Mouse (Mus musculus) heart, embryonic 16.5 days (tissue): Measurements from ENCODE around the gene Anxa4. TPM values are rescaled to one million over a fixed set of nuclear protein-coding genes. Genes with fewer than 3 reads are reported as not detected.
A peak's percentile ranks its signal among the peaks of the same experiment; 100 is the strongest.

Experiments used
- ATAC-seq: fragments of 200-750 bp; cut with Nextera tagmentation; replicated peaks from 2 replicates; pipeline ENCODE4 v1.8.0; 2017; ENCODE audit warnings: moderate number of reproducible peaks; ENCODE audit not compliant: insufficient read depth, low FRiP score; ENCODE audit errors: extremely low read depth
- H3K27ac ChIP-seq: fragments of 300-500 bp; sonication (generic); 2 replicates; pipeline ENCODE4 v1.5.1; 2014; ENCODE audit warnings: mild to moderate bottlenecking, low read length, control low read depth, moderate library complexity
- H3K27me3 ChIP-seq: fragments of 300-500 bp; sonication (generic); 2 replicates; pipeline ENCODE4 v1.6.1; 2014; ENCODE audit warnings: low read length, mixed read lengths; ENCODE audit not compliant: control insufficient read depth, insufficient read depth
- H3K36me3 ChIP-seq: fragments of 300-500 bp; sonication (generic); 2 replicates; pipeline ENCODE4 v1.6.1; 2014; ENCODE audit not compliant: control insufficient read depth, insufficient read depth
- H3K4me1 ChIP-seq: fragments of 300-500 bp; sonication (generic); 2 replicates; pipeline ENCODE4 v1.6.1; 2014; ENCODE audit warnings: low read length, mixed read lengths; ENCODE audit not compliant: control insufficient read depth, insufficient read depth
- H3K4me2 ChIP-seq: fragments of 300-500 bp; sonication (generic); 2 replicates; pipeline ENCODE4 v1.6.1; 2014; ENCODE audit warnings: low read depth, mild to moderate bottlenecking, control low read depth, low read length
- H3K4me3 ChIP-seq: fragments of 300-500 bp; sonication (generic); 2 replicates; pipeline ENCODE4 v1.5.1; 2014; ENCODE audit warnings: mild to moderate bottlenecking, control low read depth, low read length
- H3K9ac ChIP-seq: fragments of 300-500 bp; sonication (generic); 2 replicates; pipeline ENCODE4 v1.6.1; 2014; ENCODE audit warnings: low read length, control low read depth
- H3K9me3 ChIP-seq: fragments of 300-500 bp; sonication (generic); replicated peaks from 2 replicates; pipeline ENCODE4 v1.6.1; 2016; ENCODE audit warnings: low read length; ENCODE audit not compliant: control insufficient read depth
- WGBS: fragments of 180-500 bp; shearing (Covaris S2); extraction: QIAGEN DNeasy Blood & Tissue Kit; methylation state at CpG from one replicate; pipeline ENCODE4 v1.1.7; 2014; 5-methylcytosine and 5-hydroxymethylcytosine counted together
- polyA plus RNA-seq: library from polyadenylated mRNA; unstranded; fragments of >200 nt; fragmentation: Nextera tagmentation; extraction: Ambion mirVana; gene quantifications from 2 replicates; pipeline ENCODE4 v1.2.1, GENCODE M21; 2015

Gene Anxa4
- polyA plus RNA-seq, 1 experiment from 2014 or later, result 32.7 TPM

DNA sequence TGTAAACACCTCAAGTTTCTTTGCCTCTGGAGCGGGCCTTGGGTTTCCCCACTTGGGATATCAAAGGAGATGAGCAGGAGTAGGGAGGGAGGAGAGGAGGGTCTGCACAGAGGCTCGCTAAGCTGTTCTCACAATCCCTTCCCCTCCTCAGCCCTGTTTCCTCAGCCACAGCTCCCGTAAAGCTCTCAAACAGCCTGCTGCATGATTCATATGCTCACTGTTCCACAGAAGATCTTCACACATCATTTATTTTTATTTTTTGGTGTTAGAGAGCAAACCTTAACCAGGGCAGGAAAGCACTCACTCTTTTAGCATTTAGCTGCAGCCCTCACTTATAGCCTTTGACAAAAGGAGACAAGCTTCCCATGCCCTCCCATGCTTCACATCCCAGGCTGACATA lies 71.4 kb downstream of the Anxa4 start:
- H3K27ac ChIP-seq, result no peak overlapping the region
- H3K36me3 ChIP-seq, result peaks cover 9% of the 10 kb centered on the region; the same call in 1 of the 2 replicates
- no peak overlapping the region for H3K4me2 ChIP-seq
- no peak overlapping the region for H3K9ac ChIP-seq
- no peak for ATAC-seq
- no peaks in the 10 kb centered on the region for H3K9me3 ChIP-seq
- 77% methylated on average over 3 of the region's 3 CpGs for WGBS
- H3K27me3 ChIP-seq, result no peaks in the 10 kb centered on the region
- H3K4me3 ChIP-seq, result no peak overlapping the region
- H3K4me1 ChIP-seq, result no peaks in the 10 kb centered on the region

DNA sequence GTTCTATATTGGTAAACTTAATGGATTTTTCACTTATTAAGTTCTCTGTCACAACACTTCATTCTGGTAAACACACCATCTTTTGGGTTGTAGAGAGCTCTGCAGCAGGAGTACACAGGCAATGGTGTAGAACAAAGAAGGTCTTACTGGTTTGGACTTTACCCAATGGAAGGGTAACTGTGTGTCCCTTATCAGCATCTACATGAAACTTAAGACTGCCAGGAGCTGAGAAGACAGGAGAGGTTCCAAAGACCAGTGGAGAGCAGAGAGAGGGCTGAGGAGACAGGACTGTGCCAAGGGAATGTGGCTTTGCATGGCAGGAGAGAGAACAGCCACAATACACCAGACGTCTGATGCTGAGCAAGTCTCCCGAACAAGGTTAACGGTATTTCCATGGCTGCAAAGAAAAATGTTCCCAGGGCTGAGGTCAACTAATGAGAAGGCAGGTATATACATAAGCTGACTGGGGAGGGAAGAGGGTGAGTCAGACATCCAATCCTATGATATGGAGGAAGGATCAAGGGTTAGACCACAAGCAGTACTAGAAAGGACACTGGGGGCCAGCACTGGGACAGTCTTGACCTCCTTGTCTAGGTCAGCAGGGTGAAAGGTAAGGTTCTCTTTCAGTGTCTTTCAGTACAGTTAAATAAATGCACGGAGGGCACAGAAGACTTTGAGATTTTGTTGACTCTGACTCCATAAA lies 85.2 kb downstream of the Anxa4 start:
- Histone ChIP-seq H3K4me3 (no peak overlapping the region), H3K4me2 (no peak overlapping the region), H3K27ac (no peak overlapping the region), H3K36me3 (peaks cover 26% of the 10 kb centered on the region), H3K27me3 (no peaks in the 10 kb centered on the region), H3K4me1 (no peaks in the 10 kb centered on the region), H3K9ac (no peak overlapping the region), H3K9me3 (no peaks in the 10 kb centered on the region)
- 91% methylated on average over 4 of the region's 4 CpGs for WGBS
- ATAC-seq, result no peak

DNA sequence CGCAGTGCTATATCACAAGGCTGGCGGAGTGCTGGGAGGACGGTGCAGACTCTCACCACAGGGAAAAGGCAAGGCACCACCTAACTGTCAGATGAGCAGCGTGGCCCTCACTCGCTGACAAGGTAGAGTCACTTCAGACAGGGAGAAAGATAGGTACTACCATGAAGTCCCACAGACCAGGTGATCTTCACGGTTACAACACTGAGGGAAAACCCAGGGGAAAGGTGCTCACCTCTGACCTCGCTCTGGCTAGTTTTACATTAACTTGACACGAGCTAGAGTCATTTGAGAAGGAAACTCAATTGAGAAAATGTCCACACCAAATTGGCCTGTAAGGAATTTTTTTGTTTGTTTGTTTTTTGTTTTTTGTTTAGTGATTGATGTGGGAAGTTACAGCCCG lies 90.8 kb downstream of the Anxa4 start:
- Histone ChIP-seq H3K9me3 (no peaks in the 10 kb centered on the region), H3K4me1 (no peaks in the 10 kb centered on the region), H3K4me2 (no peak overlapping the region), H3K4me3 (no peak overlapping the region), H3K27me3 (no peaks in the 10 kb centered on the region), H3K36me3 (peaks cover 40% of the 10 kb centered on the region), H3K9ac (no peak overlapping the region), H3K27ac (no peak overlapping the region)
- no peak for ATAC-seq
- 90% methylated on average over 9 of the region's 9 CpGs for WGBS

DNA sequence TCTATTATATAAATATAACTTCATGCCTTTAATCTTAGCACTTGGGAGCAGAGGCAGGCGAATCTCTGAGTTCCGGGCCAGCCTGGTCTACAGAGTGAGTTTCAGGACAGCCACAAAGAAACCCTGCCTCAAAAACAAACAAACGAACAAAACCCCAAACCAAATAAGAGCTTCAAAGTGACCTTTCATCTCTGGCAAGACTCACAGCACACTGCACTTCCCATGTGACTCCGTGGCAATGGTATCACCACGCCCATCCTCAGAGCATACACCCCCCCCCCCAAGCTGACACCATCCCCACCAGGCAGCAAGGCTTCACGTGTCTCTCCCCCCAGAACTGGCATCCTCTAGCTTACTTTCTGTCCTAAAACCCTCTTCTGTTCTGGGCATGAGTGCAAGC lies 95.5 kb downstream of the Anxa4 start:
- Histone ChIP-seq H3K36me3 (peaks cover 25% of the 10 kb centered on the region), H3K4me3 (no peak overlapping the region), H3K27ac (no peak overlapping the region), H3K9me3 (no peaks in the 10 kb centered on the region), H3K9ac (no peak overlapping the region), H3K4me2 (no peak overlapping the region), H3K27me3 (no peaks in the 10 kb centered on the region), H3K4me1 (no peaks in the 10 kb centered on the region)
- WGBS, result 71% methylated on average over 6 of the region's 6 CpGs
- ATAC-seq, result no peak

DNA sequence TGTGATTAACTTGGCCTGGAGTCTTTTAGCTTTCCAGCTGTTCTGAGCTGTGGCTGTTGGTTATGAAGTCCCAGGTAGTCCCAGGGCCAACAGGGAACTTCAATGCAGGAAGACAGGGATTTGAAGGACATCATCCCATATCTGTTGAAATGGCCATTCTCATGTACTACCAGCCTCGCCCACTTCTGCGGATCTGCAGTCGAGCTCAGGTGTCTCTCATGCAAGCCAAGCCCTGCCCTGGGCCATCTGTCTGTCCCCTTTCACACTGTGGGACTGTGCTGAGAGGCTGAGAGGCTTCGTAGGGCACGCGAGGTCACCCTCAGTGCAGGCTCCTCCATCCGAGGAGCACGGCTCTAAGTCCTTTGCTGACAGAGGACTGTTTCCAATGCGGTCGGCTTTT lies 97.2 kb downstream of the Anxa4 start:
- Histone ChIP-seq H3K36me3 (peaks cover 19% of the 10 kb centered on the region), H3K4me3 (no peak overlapping the region), H3K9ac (no peak overlapping the region), H3K27me3 (no peaks in the 10 kb centered on the region), H3K4me2 (no peak overlapping the region), H3K9me3 (no peaks in the 10 kb centered on the region), H3K4me1 (no peaks in the 10 kb centered on the region), H3K27ac (no peak overlapping the region)
- 80% methylated on average over 10 of the region's 10 CpGs for WGBS
- no peak for ATAC-seq

DNA sequence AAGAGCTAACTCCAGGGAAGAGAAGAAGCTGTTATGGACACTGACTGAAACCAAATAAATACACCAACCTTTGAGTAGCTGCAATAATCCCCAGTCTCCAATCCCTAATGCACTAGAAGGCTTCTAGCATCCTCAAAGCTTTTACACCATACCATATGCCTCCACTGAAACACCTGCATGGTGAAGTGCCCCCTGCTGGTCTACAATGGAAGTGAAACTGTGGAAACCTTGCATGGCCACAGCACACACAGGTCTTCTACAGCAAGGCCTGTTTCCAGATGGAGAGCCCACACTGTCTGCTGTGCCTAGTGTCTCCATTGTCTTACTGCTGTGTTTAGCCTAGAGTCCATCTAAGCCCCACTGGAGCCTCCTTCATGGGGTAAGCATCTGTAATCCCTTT lies 98.9 kb downstream of the Anxa4 start:
- H3K27me3 ChIP-seq, result no peaks in the 10 kb centered on the region
- H3K9ac ChIP-seq, result no peak overlapping the region
- no peak overlapping the region for H3K4me3 ChIP-seq
- H3K36me3 ChIP-seq, result peaks cover 18% of the 10 kb centered on the region
- H3K27ac ChIP-seq, result no peak overlapping the region
- H3K4me1 ChIP-seq, result no peaks in the 10 kb centered on the region
- H3K4me2 ChIP-seq, result no peak overlapping the region
- H3K9me3 ChIP-seq, result no peaks in the 10 kb centered on the region
- ATAC-seq, result 0 out of 2 replicates have a peak, but pooled peaks have one; percentile 4

DNA sequence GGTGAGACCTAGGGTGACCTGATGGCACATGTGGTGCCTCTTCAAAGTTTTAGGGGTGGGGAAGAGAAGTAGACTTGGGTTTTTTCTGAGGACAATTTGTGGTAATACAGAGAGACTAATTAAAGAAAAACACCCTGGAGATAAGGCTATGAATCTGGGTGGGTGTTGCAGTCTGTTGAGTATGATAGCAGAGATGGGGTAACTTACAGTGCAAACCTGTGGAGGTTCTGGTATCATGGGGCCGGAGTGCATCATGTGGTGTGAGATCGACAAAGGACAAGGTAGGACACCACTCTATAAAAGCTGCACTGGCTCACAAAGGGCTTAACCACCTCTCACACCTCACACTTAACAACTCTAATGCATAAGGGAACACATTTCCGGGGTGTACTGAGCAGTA lies 103.7 kb downstream of the Anxa4 start:
- no peak overlapping the region for H3K9ac ChIP-seq
- no peaks in the 10 kb centered on the region for H3K9me3 ChIP-seq
- no peak for ATAC-seq
- WGBS, result 88% methylated on average over 3 of the region's 3 CpGs
- no peak overlapping the region for H3K4me3 ChIP-seq
- H3K36me3 ChIP-seq, result peaks cover 10% of the 10 kb centered on the region; the same call in 1 of the 2 replicates
- H3K4me1 ChIP-seq, result no peaks in the 10 kb centered on the region
- H3K4me2 ChIP-seq, result no peak overlapping the region
- no peaks in the 10 kb centered on the region for H3K27me3 ChIP-seq
- H3K27ac ChIP-seq, result no peak overlapping the region

DNA sequence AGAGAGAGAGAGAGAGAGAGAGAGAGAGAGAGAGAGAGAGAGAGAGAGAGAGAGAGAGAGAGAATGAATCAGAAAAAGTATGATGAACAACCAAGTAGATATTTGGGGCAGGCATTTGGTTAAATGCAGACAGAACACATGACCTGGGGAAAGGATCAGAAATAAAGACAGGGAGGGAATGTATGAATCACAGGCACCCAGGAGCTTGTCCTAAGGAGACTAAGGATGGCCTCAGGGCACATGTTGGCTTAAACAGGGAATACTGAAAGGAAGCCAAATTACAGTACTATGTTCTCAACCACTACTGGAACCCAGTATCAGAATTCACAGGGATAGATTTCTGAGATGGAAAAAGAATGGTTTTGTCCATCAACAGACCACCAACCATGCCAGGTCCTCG lies 106.4 kb downstream of the Anxa4 start:
- Histone ChIP-seq H3K4me2 (no peak overlapping the region), H3K27ac (no peak overlapping the region), H3K27me3 (no peaks in the 10 kb centered on the region), H3K4me1 (peaks cover 3% of the 10 kb centered on the region), H3K4me3 (no peak overlapping the region), H3K9ac (no peak overlapping the region), H3K9me3 (no peaks in the 10 kb centered on the region), H3K36me3 (peaks cover 11% of the 10 kb centered on the region)
- WGBS, result 54% methylated on average over 1 of the region's 1 CpGs
- ATAC-seq, result no peak
